Mouse (Mus musculus) 3134 (cell line): ENCODE data around the gene Slc25a34.

Experiments used
- DNase-seq: peaks from one replicate; pipeline ENCODE4 v3.0.0-alpha.2; 2011; ENCODE audit warnings: low spot score; ENCODE audit not compliant: insufficient read length; ENCODE audit errors: extremely low read depth

Slc25a34 gene

GRCm38 (mm10) chr4:141623666-141624065 is at the start of gene Slc25a34:
Gene Slc25a34, minus strand, starts transcription at chr4:141623821.
- DNase-seq: no peak

- DNase-seq: no peak
Measured at GRCm38 (mm10) chr4:141672325-141672724, 48.7 kb upstream of the Slc25a34 start.

GRCm38 (mm10) chr4:141671389-141671788 is 47.8 kb upstream of the Slc25a34 start:
- no peak for DNase-seq

GRCm38 (mm10) chr4:141669898-141670712 is 46.5 kb upstream of the Slc25a34 start:
- peak; percentile 70 for DNase-seq

- DNase-seq: no peak
Measured at GRCm38 (mm10) chr4:141664799-141665198, 41.2 kb upstream of the Slc25a34 start, which contains the start of gene Plekhm2. Gene Plekhm2, minus strand, starts transcription at chr4:141664899.

- DNase-seq: peak; percentile 71
Measured at GRCm38 (mm10) chr4:141664011-141664745, 40.6 kb upstream of the Slc25a34 start.

- DNase-seq: peak; percentile 51
Measured at GRCm38 (mm10) chr4:141663122-141663931, 39.7 kb upstream of the Slc25a34 start.

- no peak for DNase-seq
Measured at GRCm38 (mm10) chr4:141660884-141661283, 37.3 kb upstream of the Slc25a34 start.

GRCm38 (mm10) chr4:141659739-141660138 is 36.1 kb upstream of the Slc25a34 start:
- no peak for DNase-seq

GRCm38 (mm10) chr4:141658846-141659484 is 35.3 kb upstream of the Slc25a34 start:
- DNase-seq: peak; percentile 59

- DNase-seq: no peak
Measured at GRCm38 (mm10) chr4:141656932-141657331, 33.3 kb upstream of the Slc25a34 start.

GRCm38 (mm10) chr4:141655908-141656608 is 32.4 kb upstream of the Slc25a34 start:
- DNase-seq: no peak

GRCm38 (mm10) chr4:141654509-141654908 is 30.9 kb upstream of the Slc25a34 start:
- DNase-seq: no peak

- no peak for DNase-seq
Measured at GRCm38 (mm10) chr4:141653813-141654212, 30.2 kb upstream of the Slc25a34 start.

- no peak for DNase-seq
Measured at GRCm38 (mm10) chr4:141653044-141653443, 29.4 kb upstream of the Slc25a34 start.

- DNase-seq: no peak
Measured at GRCm38 (mm10) chr4:141651944-141652343, 28.3 kb upstream of the Slc25a34 start.

- no peak for DNase-seq
Measured at GRCm38 (mm10) chr4:141651286-141651685, 27.7 kb upstream of the Slc25a34 start.

GRCm38 (mm10) chr4:141649244-141649643 is 25.6 kb upstream of the Slc25a34 start:
- DNase-seq: no peak

- no peak for DNase-seq
Measured at GRCm38 (mm10) chr4:141648262-141648661, 24.6 kb upstream of the Slc25a34 start.

GRCm38 (mm10) chr4:141647187-141647586 is 23.6 kb upstream of the Slc25a34 start:
- DNase-seq: no peak
